Mouse (Mus musculus) stomach, embryonic 16.5 days (tissue): ENCODE measurements around the gene Fbxo10. TPM values are rescaled to one million over a fixed set of nuclear protein-coding genes. Genes with fewer than 3 reads are reported as not detected.
"Not testable (repeated sequence)": the region's sequence is repeated elsewhere in the genome, so short reads cannot be mapped to it uniquely, and the experiment has no call there.

Source experiments
- ATAC-seq: fragments of 200-750 bp; cut with Nextera tagmentation; 2 replicates; pipeline ENCODE4 v1.8.0; 2017; ENCODE audit warnings: moderate number of reproducible peaks, moderate TSS enrichment; ENCODE audit not compliant: insufficient read depth, low FRiP score
- H3K27ac ChIP-seq: fragments of 300-500 bp; sonication (generic); 2 replicates; pipeline ENCODE4 v1.5.1; 2014; ENCODE audit warnings: low read length
- H3K27me3 ChIP-seq: fragments of 300-500 bp; sonication (generic); 2 replicates; pipeline ENCODE4 v1.6.1; 2014; ENCODE audit warnings: low read length, control low read depth, mixed read lengths; ENCODE audit not compliant: control insufficient read depth, insufficient read depth
- H3K36me3 ChIP-seq: fragments of 300-500 bp; sonication (generic); 2 replicates; pipeline ENCODE4 v1.6.1; 2014; ENCODE audit warnings: low read length; ENCODE audit not compliant: control insufficient read depth, insufficient read depth
- H3K4me1 ChIP-seq: fragments of 300-500 bp; sonication (generic); 2 replicates; pipeline ENCODE4 v1.6.1; 2014; ENCODE audit warnings: low read length, control low read depth, mixed read lengths; ENCODE audit not compliant: control insufficient read depth, insufficient read depth
- H3K4me2 ChIP-seq: fragments of 300-500 bp; sonication (generic); 2 replicates; pipeline ENCODE4 v1.6.1; 2014; ENCODE audit warnings: low read depth, low read length, mixed read lengths
- H3K4me3 ChIP-seq: fragments of 300-500 bp; sonication (generic); replicated peaks from 2 replicates; pipeline ENCODE4 v1.5.1; 2014; ENCODE audit warnings: mild to moderate bottlenecking, low read length
- H3K9ac ChIP-seq: fragments of 300-500 bp; sonication (generic); 2 replicates; pipeline ENCODE4 v1.6.1; 2014; ENCODE audit warnings: low read length
- H3K9me3 ChIP-seq: fragments of 300-500 bp; sonication (generic); replicated peaks from 2 replicates; pipeline ENCODE4 v1.6.1; 2016; ENCODE audit warnings: low read length, control low read depth; ENCODE audit not compliant: control insufficient read depth
- WGBS: fragments of 180-500 bp; shearing (Covaris S2); extraction: QIAGEN DNeasy Blood & Tissue Kit; methylation state at CpG from one replicate; pipeline ENCODE4 v1.1.7; 2014; 5-methylcytosine and 5-hydroxymethylcytosine counted together
- polyA plus RNA-seq: library from polyadenylated mRNA; unstranded; fragments of >200 nt; fragmentation: Nextera tagmentation; extraction: Ambion mirVana; gene quantifications from 2 replicates; pipeline ENCODE4 v1.2.1, GENCODE M21; 2015

The Fbxo10 gene
- polyA plus RNA-seq, 1 experiment from 2014 or later = 13.3 TPM

DNA sequence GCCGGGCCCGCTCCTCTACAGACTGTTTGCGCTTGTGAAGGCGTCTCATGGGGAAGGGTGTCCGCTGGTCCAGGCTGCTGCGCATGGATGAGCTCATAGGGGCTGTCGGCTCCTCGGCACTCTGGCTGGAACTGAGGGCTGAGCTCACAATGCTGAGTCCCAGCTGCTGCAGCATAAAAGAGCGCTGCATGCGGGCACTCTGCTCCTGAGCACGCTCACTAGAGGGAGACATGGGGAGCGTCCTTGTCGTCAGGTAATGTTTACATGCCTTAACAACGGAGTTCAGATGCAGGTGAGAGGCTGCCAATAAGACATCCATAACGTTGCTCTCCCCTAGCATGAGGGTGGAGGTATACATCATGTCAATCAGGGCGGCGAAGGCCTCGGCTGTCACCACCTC is 89.6 kb downstream of the Fbxo10 start:
- Histone ChIP-seq H3K4me3 (no peak overlapping the region), H3K9ac (no peak overlapping the region), H3K4me2 (no peak overlapping the region), H3K27ac (no peak overlapping the region), H3K9me3 (no peaks in the 10 kb centered on the region), H3K27me3 (no peaks in the 10 kb centered on the region), H3K4me1 (no peaks in the 10 kb centered on the region), H3K36me3 (peaks cover 4% of the 10 kb centered on the region; the same call in 1 of the 2 replicates)
- 75% methylated on average over 18 of the region's 18 CpGs for WGBS
- ATAC-seq = no peak

DNA sequence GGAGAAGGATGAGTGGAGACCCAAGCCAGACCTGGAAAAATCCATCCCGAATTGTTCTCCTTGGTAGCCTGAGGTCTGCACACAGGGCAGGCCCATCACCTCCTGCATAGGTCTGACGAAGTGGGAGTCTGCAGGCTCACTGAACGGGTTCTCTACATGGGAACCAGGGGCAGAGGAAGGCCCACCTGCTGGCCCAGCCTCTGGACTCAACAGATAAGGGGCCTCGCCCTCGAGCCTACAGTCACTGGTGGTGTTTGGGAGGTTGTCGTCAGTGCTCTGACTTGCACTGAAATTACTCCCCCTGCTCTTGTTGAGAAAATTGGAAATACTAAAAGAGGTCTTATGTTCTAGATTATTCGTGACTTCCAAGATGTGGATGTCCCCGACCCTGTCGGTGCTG is 90.6 kb downstream of the Fbxo10 start:
- H3K4me2 ChIP-seq = no peak overlapping the region
- no peaks in the 10 kb centered on the region for H3K4me1 ChIP-seq
- no peak overlapping the region for H3K9ac ChIP-seq
- peaks cover 4% of the 10 kb centered on the region; the same call in 1 of the 2 replicates for H3K36me3 ChIP-seq
- H3K27me3 ChIP-seq = no peaks in the 10 kb centered on the region
- H3K9me3 ChIP-seq = no peaks in the 10 kb centered on the region
- H3K27ac ChIP-seq = no peak overlapping the region
- ATAC-seq = no peak
- no peak overlapping the region for H3K4me3 ChIP-seq
- 80% methylated on average over 9 of the region's 9 CpGs for WGBS

DNA sequence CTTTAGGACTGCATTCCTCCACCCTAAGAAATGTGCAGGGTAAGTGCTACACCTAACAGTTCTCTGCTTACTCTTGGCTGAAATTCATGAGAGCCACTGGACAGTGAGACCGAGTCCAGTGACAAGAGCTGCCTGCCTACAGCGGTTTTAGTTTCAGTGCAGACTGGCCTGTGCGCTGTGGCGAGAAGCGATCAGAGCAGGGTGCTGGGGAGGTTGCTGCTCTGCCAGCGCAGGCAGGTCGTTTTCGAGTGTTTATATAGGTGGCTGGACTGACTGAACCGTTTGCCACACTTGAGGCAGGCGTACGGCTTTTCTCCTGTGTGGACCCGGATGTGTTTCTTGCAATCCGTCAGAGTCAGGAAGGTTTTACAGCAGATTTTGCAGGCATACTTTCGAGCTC is 91.2 kb downstream of the Fbxo10 start:
- H3K27me3 ChIP-seq, H3K9me3 ChIP-seq, H3K27ac ChIP-seq, ATAC-seq, H3K36me3 ChIP-seq, H3K4me3 ChIP-seq, H3K9ac ChIP-seq, H3K4me1 ChIP-seq, H3K4me2 ChIP-seq: not testable (repeated sequence)
- WGBS = 71% methylated on average over 14 of the region's 14 CpGs

DNA sequence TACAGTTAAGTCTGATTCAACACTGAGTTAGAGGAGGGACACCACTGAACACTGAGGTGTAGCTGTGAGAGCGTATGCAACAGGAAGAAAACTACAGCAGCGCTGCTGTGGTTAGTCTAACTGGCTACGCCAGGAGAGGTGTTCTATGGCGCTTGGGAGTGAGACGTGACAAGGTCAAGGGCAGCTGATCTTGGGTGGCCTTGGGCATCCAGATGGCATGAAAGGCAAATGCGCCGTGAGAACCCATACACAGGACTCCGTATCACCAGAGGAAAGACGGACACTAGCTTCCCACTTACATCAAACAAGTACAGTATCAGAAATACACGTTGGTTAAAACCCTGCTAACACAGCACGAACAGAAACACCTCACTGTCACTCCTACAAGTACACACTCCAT is 92.1 kb downstream of the Fbxo10 start:
- H3K4me3 ChIP-seq, ATAC-seq, H3K9ac ChIP-seq, H3K27ac ChIP-seq, H3K9me3 ChIP-seq, H3K4me1 ChIP-seq, H3K27me3 ChIP-seq, H3K36me3 ChIP-seq, H3K4me2 ChIP-seq: not testable (repeated sequence)
- 92% methylated on average over 11 of the region's 11 CpGs for WGBS

DNA sequence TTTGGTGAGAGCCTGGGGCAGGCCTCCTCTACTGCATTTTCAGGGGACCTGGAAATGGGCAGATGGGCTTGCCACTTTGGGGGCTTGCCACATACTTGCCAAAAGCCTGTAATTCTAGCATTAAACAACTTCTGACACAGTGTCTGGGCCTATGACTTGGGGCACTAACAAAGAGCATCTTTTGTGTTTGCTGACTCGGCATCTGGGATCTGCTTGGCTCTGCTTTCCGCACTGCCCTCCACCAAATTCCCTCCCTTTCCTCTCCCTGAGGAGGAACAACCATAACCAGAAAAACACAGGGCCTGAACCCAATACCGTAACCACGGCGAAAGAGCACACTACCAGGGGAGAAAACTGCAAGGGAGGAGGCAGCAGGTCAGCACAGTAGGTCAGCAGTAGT is 93.8 kb downstream of the Fbxo10 start:
- no peak overlapping the region for H3K27ac ChIP-seq
- no peaks in the 10 kb centered on the region for H3K27me3 ChIP-seq
- 89% methylated on average over 5 of the region's 5 CpGs for whole genome bisulfite sequencing
- peaks cover 6% of the 10 kb centered on the region; the same call in 1 of the 2 replicates for H3K36me3 ChIP-seq
- H3K4me1 ChIP-seq = no peaks in the 10 kb centered on the region
- ATAC-seq = no peak
- H3K9me3 ChIP-seq = no peaks in the 10 kb centered on the region
- no peak overlapping the region for H3K4me3 ChIP-seq
- H3K9ac ChIP-seq = no peak overlapping the region
- H3K4me2 ChIP-seq = no peak overlapping the region

Other genes starting within 250 kb of the Fbxo10 start
- 72.0 and 74.2 TPM in 2 replicates for gene Grhpr, start 103.2 kb downstream of the Fbxo10 start, polyA plus RNA-seq
- gene Zbtb5, start 72.2 kb downstream of the Fbxo10 start, polyA plus RNA-seq = 17.6 and 17.7 TPM in 2 replicates
- 32.7 and 38.4 TPM in 2 replicates for gene Polr1e, start 66.0 kb downstream of the Fbxo10 start, polyA plus RNA-seq
- gene Tomm5, start 23.5 kb upstream of the Fbxo10 start, polyA plus RNA-seq = 220 and 253 TPM in 2 replicates
- gene Frmpd1, start 100.3 kb upstream of the Fbxo10 start, polyA plus RNA-seq = 0.95 and 1.6 TPM in 2 replicates
- 14.0 and 14.8 TPM in 2 replicates for gene Trmt10b, start 212.5 kb upstream of the Fbxo10 start, polyA plus RNA-seq